Mouse (Mus musculus) hematopoietic multipotent progenitor cell, adult 10-12 weeks (in vitro differentiated cells): ENCODE results near the gene 1700125H20Rik. TPM values are rescaled to one million over a fixed set of nuclear protein-coding genes. Genes with fewer than 3 reads are reported as not detected.

Experiments
- polyA plus RNA-seq: library from polyadenylated mRNA; stranded (reverse); fragments of >175 nt; gene quantifications from 2 replicates; pipeline ENCODE4 v1.2.3, GENCODE M21; 2012; ENCODE audit warnings: low replicate concordance

Gene 1700125H20Rik
- not detected in 2 replicates for polyA plus RNA-seq

GRCm38 (mm10) chr11:85170058-85170740, at the start of gene 1700125H20Rik:
TSS of gene 1700125H20Rik (plus strand) at chr11:85170404.

GRCm38 (mm10) chr11:85139581-85140540, 30.3 kb upstream of the 1700125H20Rik start, which contains the start of gene Usp32:
TSS of gene Usp32 (minus strand) at chr11:85140161.

Other genes starting within 250 kb of the 1700125H20Rik start
- not detected in 2 replicates for gene Car4, start 212.6 kb upstream of the 1700125H20Rik start, polyA plus RNA-seq
- 12.4 and 18.2 TPM in 2 replicates for gene Usp32, start 30.2 kb upstream of the 1700125H20Rik start, polyA plus RNA-seq
- 3.3 and 6.0 TPM in 2 replicates for gene Appbp2, start 64.7 kb downstream of the 1700125H20Rik start, polyA plus RNA-seq
- 13.1 and 14.6 TPM in 2 replicates for gene Ppm1d, start 140.8 kb downstream of the 1700125H20Rik start, polyA plus RNA-seq
- 98.0 and 213 TPM in 2 replicates for gene Bcas3, start 182.8 kb downstream of the 1700125H20Rik start, polyA plus RNA-seq